Mouse (Mus musculus) gastrocnemius, adult 2 months (tissue): ENCODE results near the gene Llgl2. TPM values are rescaled to one million over a fixed set of nuclear protein-coding genes. Genes with fewer than 3 reads are reported as not detected.

Experiments used
- DNase-seq: peaks from one replicate; pipeline ENCODE4 v3.0.0; 2022
- H3K27ac ChIP-seq: fragments of 200-600 bp; 2 replicates; pipeline ENCODE4 v1.8.1; 2022; ENCODE audit warnings: mild to moderate bottlenecking
- H3K4me3 ChIP-seq: fragments of 200-600 bp; 2 replicates; pipeline ENCODE4 v1.8.1; 2022; ENCODE audit warnings: mild to moderate bottlenecking, moderate library complexity
- CTCF ChIP-seq: fragments of 200-600 bp; IDR thresholded peaks from 2 replicates; pipeline ENCODE4 v1.8.1; 2022; ENCODE audit warnings: antibody characterized with exemption, mild to moderate bottlenecking, moderate library complexity
- intact Hi-C: fragments of 180-260 bp; cut with DNase I; formaldehyde crosslinking; loops from one replicate; pipeline ENCODE4 v1.15.1; 2025
- total RNA-seq, 2 experiments: library from RNA; stranded (reverse); gene quantifications; 2 replicates each; pipeline ENCODE4 v1.2.3; 2021

Gene Llgl2
- total RNA-seq, 2 experiments from 2014 or later: 8.3 to 9.8 TPM

DNA sequence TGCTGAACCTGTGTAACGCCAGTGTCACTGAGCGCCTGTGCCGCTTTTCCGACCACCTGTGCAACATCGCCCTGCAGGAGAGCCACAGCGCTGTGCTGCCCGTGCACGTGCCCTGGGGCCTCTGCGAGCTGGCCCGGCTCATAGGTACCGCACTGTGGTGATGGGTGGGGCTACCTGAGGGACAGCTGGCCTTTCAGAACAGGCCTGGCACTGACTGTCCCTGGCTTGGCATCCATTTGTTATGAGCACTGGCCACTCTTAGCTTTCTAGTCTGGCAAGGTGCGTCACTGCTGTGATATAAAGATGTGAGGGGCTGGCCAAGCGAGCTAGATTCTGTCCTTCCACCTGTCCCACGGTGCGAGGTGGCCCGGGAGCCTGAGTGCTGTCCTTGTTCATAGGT is 31.9 kb upstream of the Llgl2 start:
- H3K27ac ChIP-seq: no peak overlapping the region
- TF ChIP-seq CTCF: no peak
- no peak for DNase-seq
- no peak overlapping the region for H3K4me3 ChIP-seq
- intact Hi-C loops: no loop called here

DNA sequence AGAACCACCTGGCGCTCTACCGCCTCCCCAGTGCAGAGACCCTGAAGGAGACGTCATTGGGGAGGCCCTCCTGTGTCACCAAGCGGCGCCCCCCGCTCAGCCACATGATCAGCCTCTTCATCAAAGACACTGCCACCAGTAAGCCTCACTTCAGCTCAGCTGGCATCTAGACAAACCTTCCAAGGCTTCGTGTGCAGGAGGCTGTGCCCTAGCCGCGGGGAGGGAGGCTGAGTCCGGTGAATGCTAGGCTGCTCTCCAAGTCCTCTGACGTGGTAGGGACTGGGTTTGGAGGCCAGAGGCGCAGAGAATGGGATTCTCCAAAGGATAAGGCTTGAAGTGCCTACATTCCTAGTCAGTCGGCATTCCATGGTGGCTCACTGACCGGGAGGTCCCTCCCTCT is 31.5 kb upstream of the Llgl2 start:
- no peak for TF ChIP-seq CTCF
- Histone ChIP-seq H3K27ac (no peak overlapping the region), H3K4me3 (no peak overlapping the region)
- intact Hi-C loops: no loop called here
- DNase-seq: no peak

DNA sequence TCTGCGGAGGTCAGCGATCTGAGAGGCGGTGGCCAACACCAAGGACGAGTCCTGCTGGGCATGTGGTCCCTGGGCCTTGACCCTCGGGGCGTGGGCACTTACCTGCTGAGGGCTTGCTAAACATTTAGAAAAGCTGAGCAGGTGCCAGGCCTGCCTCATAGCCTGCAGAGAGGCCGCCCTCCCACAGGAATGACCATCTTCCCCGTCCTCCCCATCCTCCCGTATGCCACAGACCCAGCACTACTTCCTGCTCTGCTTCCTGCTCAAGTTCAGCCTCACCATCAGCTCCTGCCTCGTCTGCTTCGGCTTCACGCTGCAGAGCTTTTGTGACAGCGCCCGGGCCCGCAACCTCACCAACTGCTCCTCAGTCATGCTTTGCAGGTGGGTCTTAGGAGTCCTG is 27.0 kb upstream of the Llgl2 start:
- H3K27ac ChIP-seq: no peak overlapping the region; the same call in 1 of the 2 replicates
- intact Hi-C loops: no loop called here
- no peak for TF ChIP-seq CTCF
- H3K4me3 ChIP-seq: no peak overlapping the region
- DNase-seq: no peak

DNA sequence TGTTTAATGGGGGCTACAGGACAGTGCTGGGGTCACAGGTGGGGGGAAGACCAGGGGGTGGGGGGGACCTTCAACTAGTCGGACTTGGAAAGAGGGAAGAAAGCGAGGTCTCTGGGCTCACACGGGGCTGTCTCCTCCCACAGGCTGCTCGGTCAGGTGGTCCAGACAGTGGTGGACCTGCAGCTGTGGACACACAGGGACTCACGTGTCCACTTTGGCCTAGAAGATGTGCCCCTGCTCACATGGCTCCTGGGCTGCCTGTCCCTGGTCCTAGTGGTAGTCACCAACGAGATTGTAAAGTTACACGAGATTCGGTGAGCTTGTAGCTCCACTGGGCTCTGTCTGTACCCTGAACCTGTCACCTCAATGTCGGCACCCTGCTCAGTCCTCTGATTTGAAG is 26.2 kb upstream of the Llgl2 start:
- intact Hi-C loops: no loop called here
- TF ChIP-seq CTCF: no peak
- Histone ChIP-seq H3K4me3 (no peak overlapping the region), H3K27ac (no peak overlapping the region)
- no peak for DNase-seq

DNA sequence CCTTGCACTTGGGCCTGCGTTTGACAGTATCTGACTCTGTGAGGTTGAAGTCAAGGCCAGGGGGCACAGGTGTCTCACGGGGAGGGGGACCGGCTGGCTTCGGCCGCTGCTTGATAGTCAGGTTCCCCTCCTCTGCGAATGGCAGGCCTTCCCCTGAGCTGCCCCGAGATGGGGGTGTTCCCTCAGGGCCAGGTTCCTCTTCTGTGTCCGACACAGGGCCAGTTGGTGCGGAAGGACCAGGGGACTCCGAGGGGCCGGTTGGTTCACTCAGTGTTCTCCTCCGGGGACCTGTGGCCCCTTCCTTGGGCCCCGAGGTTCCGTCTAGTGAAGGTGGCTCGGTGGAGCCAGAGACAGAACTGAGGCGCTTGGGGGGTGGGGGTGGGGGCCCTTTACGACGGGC is 22.9 kb upstream of the Llgl2 start:
- intact Hi-C loops: no loop called here
- no peak for DNase-seq
- no peak overlapping the region for H3K27ac ChIP-seq
- no peak for TF ChIP-seq CTCF
- H3K4me3 ChIP-seq: no peak overlapping the region

DNA sequence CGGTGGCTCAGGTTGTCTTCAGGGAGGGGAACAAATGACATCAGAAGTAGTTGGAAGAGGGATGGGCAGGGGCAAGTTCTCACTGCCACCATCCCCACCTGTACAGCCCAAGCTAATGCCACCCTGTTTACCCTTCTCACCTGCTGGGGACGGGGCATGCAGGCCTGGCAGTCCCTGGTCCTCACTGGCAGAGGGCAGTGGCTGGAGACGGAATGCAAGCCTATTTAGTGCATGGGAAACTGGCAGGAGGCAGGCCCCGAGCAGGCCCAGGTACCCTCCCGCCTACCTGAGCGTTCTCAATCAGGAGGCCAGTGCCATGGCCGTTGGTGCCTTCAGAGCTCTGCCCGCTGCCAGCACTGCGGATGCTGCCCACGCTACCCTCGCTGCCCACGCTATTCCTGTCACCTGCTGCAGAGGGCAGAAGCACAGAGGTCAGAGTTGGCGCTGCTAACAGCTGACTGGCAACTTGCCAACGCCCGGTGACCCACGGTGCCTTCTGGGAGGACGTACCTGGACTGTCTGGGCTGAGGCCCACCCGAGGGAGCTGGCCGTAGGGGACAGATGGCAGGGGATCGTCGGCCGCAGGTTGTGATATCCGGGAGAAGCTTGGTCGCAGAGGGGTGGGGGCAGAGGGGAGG is 20.7 kb upstream of the Llgl2 start:
- Histone ChIP-seq H3K27ac (no peak overlapping the region), H3K4me3 (no peak overlapping the region)
- no peak for TF ChIP-seq CTCF
- no peak for DNase-seq
- intact Hi-C loops: no loop called here

DNA sequence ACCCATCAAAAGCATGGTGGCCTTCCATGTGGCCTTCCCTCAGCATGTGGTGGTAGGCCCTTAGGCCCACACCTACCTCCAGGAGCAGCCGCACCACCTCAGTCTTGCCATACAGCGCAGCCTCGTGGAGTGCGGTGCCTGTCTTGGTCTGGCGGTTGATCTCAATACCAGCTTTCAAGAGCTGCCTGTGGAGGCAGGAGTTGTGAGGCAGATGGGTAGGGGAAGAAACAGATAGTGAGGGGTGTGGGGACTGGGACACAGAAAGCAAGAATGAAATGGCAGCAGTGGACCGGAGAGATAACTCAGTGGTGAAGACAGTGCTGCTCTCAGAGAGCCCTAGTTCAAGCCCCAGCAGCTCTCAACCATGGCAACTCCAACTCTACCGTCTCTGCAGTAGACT is 18.8 kb upstream of the Llgl2 start:
- TF ChIP-seq CTCF: no peak
- intact Hi-C loops: no loop called here
- Histone ChIP-seq H3K27ac (no peak overlapping the region; the same call in 1 of the 2 replicates), H3K4me3 (no peak overlapping the region)
- DNase-seq: no peak

DNA sequence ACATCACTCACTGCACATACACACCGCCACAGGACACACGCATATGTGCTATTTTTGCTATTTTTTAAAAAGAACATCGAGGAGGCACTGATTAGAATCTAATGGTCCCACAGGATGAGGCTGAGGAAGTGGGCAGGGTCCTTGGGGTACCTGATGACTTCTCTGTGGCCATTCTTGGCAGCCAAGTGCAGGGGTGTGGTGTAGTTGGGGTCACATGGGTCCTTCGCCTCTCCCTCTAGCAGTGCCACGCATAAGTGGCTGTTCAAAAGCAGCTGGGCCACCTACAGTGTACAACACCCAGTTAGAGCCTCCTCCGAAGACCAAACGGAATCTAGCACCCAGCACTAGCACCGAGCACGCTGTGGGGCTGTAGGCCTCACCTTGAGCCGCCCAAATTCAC is 17.7 kb upstream of the Llgl2 start:
- no peak for TF ChIP-seq CTCF
- peak overlapping the region; percentile 92 for H3K27ac ChIP-seq
- DNase-seq: no peak
- H3K4me3 ChIP-seq: peak overlapping the region; percentile 91
- intact Hi-C loops: no loop called here

DNA sequence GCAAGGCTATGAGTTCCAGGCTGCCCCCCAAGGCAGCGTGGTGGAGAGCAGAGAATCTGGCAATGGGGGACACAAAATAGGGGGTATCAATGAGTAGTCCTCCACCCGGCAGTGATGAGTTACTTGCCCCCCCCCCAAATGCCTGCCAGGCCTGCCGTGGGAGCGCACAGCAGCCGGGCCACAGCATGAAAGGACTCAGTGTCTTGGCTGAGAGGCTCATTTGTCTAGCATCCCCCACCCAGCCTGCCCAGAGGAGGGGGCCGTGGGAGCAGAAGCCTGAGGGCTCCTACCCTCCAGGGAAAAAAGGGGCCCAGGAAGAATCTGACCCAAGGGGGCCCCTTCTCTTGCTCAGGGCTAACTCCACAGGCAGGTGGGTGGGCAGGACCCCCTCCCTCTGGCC is 16.5 kb upstream of the Llgl2 start:
- intact Hi-C loops: no loop called here
- peak overlapping the region; percentile 92 for H3K27ac ChIP-seq
- no peak for DNase-seq

DNA sequence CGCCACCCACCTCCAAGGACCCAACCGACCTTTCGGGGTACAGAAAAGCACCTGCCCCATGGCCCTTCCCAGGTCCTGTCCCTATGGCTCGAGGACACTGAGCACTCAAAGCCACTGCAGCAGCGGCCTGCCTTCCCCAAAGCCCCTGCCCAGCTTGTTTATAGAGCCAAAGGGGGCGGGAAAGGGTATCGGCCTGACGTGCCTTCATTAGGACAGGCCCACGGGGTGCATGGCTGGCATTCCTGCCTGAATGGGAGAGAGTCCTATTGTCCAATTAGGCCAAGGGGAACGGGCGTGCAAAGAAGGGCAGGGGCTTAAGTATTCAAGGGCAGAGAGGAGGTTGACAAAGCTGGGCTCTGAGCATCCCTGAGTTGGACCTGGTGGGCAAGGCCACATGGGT is 15.9 kb upstream of the Llgl2 start:
- no peak for TF ChIP-seq CTCF
- intact Hi-C loops: no loop called here
- H3K27ac ChIP-seq: peak overlapping the region; percentile 92
- H3K4me3 ChIP-seq: peak overlapping the region; percentile 91
- DNase-seq: no peak

More for the DNA sequence above, 16.5 kb upstream of the Llgl2 start:
- peak overlapping the region; percentile 91 for H3K4me3 ChIP-seq
- no peak for TF ChIP-seq CTCF

DNA sequence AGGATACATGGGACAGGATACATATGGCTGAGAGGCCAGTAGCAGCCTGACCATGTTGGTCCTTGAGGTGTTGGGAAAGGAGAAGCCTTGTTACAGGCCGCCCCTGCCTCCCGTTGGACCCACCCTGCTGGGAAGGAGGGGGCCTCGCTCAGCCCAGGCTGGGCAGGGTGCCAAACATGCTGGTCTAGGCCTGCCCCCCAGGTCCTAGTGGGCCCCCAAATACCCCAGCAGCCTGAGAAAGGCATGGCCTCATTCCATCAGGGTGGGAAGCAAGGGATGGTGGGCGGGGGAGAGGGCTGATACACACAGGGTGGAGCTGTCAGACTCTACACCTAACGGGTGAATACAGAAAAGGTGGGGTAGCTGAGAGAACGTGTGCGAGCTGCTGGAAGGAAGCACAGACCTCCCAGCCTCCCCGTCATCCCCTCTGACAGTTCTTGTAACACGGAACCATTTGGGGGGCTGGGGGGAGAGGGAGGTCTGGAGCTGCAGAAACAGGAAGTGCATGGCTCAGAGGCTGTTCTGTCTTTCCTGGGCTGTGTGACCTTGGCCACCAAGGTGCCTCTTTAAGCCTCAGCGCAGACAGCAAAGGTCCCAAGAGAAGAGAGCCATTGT is 15.0 kb upstream of the Llgl2 start:
- DNase-seq: no peak
- TF ChIP-seq CTCF: no peak
- H3K4me3 ChIP-seq: peak overlapping the region; percentile 91
- peak overlapping the region; percentile 92 for H3K27ac ChIP-seq
- intact Hi-C loops: no loop called here

DNA sequence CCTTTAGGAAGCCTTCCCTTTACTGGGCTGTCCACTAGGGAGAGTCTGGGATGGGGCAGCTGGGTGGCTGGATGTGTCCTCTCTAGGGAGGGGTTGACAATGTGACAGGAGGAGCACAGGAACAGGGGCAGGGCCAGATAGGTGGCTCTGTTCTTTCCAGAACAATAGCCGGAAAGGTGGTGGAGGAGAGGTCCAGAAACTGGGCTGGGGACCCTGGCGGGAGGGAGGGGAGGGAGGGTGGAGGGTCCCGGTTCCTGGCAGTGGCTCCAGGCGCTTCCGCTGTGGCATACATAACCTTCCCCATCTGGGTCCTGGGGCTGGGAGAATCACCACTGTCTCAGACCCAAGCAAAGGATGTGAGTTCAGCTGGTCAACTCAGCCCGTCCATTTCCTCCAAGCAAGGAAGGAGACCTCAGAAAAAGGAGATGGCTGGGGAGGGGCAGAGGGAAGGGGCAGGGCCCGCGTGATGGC is 14.5 kb upstream of the Llgl2 start:
- no peak for DNase-seq
- no peak for TF ChIP-seq CTCF
- intact Hi-C loops: no loop called here
- Histone ChIP-seq H3K27ac (peak overlapping the region; percentile 92), H3K4me3 (peak overlapping the region; percentile 91)

DNA sequence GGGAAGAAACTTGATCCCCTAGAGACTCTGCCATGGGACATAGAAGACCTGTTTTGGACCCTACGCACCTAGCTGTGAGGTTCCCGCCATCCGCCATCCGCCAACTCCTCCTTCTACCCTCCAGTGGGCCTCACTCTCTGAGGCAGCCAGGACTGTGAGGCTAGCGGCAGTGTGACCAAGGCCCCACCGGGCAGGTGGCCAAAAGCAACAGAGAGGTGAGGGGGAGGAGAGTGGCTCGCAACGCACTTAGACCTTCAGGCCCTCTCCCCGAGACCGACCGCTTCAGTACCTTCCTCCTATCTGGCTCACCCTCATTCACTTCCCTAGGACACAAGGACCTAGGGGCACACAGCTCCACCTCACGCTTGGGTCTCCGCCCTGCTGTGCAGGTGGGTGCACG is 13.5 kb upstream of the Llgl2 start:
- Histone ChIP-seq H3K27ac (peak overlapping the region; percentile 92), H3K4me3 (peak overlapping the region; percentile 91)
- TF ChIP-seq CTCF: no peak
- no peak for DNase-seq
- intact Hi-C loops: loop anchor here (5.0 kb wide), 2 partner anchors 163 to 178 kb away; no protein-coding TSS in a partner anchor
